Mouse (Mus musculus) midbrain, embryonic 13.5 days (tissue): ENCODE measurements around the gene Ak7. TPM values are rescaled to one million over a fixed set of nuclear protein-coding genes. Genes with fewer than 3 reads are reported as not detected.
A peak's percentile ranks its signal among the peaks of the same experiment; 100 is the strongest.

ENCODE experiments used
- ATAC-seq: fragments of 200-750 bp; cut with Nextera tagmentation; 2 replicates; pipeline ENCODE4 v1.8.0; 2017; ENCODE audit warnings: mild to moderate bottlenecking, moderate TSS enrichment, moderate library complexity
- H3K27ac ChIP-seq: fragments of 300-500 bp; sonication (generic); 2 replicates; pipeline ENCODE4 v1.5.1; 2015; ENCODE audit warnings: inconsistent platforms, mild to moderate bottlenecking, moderate library complexity
- H3K27me3 ChIP-seq: fragments of 300-500 bp; sonication (generic); 2 replicates; pipeline ENCODE4 v1.6.1; 2015; ENCODE audit warnings: mild to moderate bottlenecking, inconsistent platforms
- H3K36me3 ChIP-seq: fragments of 300-500 bp; sonication (generic); 2 replicates; pipeline ENCODE4 v1.6.1; 2015; ENCODE audit warnings: mild to moderate bottlenecking, inconsistent platforms
- H3K4me1 ChIP-seq: fragments of 300-500 bp; sonication (generic); replicated peaks from 2 replicates; pipeline ENCODE4 v1.6.1; 2015; ENCODE audit warnings: inconsistent platforms
- H3K4me2 ChIP-seq: fragments of 300-500 bp; sonication (generic); replicated peaks from 2 replicates; pipeline ENCODE4 v1.6.1; 2015; ENCODE audit warnings: moderate library complexity, mild to moderate bottlenecking, inconsistent platforms
- H3K4me3 ChIP-seq: fragments of 300-500 bp; sonication (generic); replicated peaks from 2 replicates; pipeline ENCODE4 v1.5.1; 2015; ENCODE audit warnings: mild to moderate bottlenecking, inconsistent platforms
- H3K9ac ChIP-seq: fragments of 300-500 bp; sonication (generic); replicated peaks from 2 replicates; pipeline ENCODE4 v1.6.1; 2015; ENCODE audit warnings: mild to moderate bottlenecking, inconsistent platforms
- H3K9me3 ChIP-seq: fragments of 300-500 bp; sonication (generic); 2 replicates; pipeline ENCODE4 v1.6.1; 2016; ENCODE audit warnings: mild to moderate bottlenecking, inconsistent platforms
- WGBS: fragments of 180-500 bp; shearing (Covaris S2); methylation state at CpG from one replicate; pipeline ENCODE4 v1.1.7; 2015; 5-methylcytosine and 5-hydroxymethylcytosine counted together
- polyA plus RNA-seq: library from polyadenylated mRNA; unstranded; fragments of >200 nt; fragmentation: Nextera tagmentation; extraction: Ambion mirVana; gene quantifications from 2 replicates; pipeline ENCODE4 v1.2.1, GENCODE M21; 2015

Gene Ak7
- polyA plus RNA-seq, 1 experiment from 2014 or later: 1.6 TPM

GRCm38 (mm10) chr12:105695848-105696247 is 9.9 kb upstream of the Ak7 start:
- Histone ChIP-seq H3K27me3 (no peaks in the 10 kb centered on the region), H3K27ac (no peak overlapping the region), H3K4me3 (no peak overlapping the region), H3K9ac (no peak overlapping the region), H3K4me2 (no peak overlapping the region), H3K4me1 (no peaks in the 10 kb centered on the region), H3K36me3 (peaks cover 54% of the 10 kb centered on the region), H3K9me3 (no peaks in the 10 kb centered on the region)
- no peak for ATAC-seq
- WGBS: 83% methylated on average over 7 of the region's 7 CpGs

- 95% methylated on average over 8 of the region's 8 CpGs for WGBS
Measured at GRCm38 (mm10) chr12:105697104-105697780, 8.5 kb upstream of the Ak7 start.

GRCm38 (mm10) chr12:105700433-105700832 is 5.3 kb upstream of the Ak7 start:
- H3K27ac ChIP-seq: no peak overlapping the region
- H3K4me1 ChIP-seq: peaks cover 3% of the 10 kb centered on the region; the same call in 1 of the 2 replicates
- no peaks in the 10 kb centered on the region for H3K27me3 ChIP-seq
- WGBS: 94% methylated on average over 12 of the region's 12 CpGs
- no peak for ATAC-seq
- no peak overlapping the region for H3K4me3 ChIP-seq
- no peaks in the 10 kb centered on the region for H3K9me3 ChIP-seq
- no peak overlapping the region for H3K9ac ChIP-seq
- no peak overlapping the region for H3K4me2 ChIP-seq
- peaks cover 37% of the 10 kb centered on the region for H3K36me3 ChIP-seq

More at GRCm38 (mm10) chr12:105697104-105697780, 8.5 kb upstream of the Ak7 start:
- Histone ChIP-seq H3K36me3 (peaks cover 56% of the 10 kb centered on the region), H3K4me1 (no peaks in the 10 kb centered on the region), H3K4me3 (no peak overlapping the region), H3K27me3 (no peaks in the 10 kb centered on the region), H3K9me3 (no peaks in the 10 kb centered on the region), H3K27ac (no peak overlapping the region), H3K9ac (no peak overlapping the region), H3K4me2 (no peak overlapping the region)
- ATAC-seq: no peak

GRCm38 (mm10) chr12:105718616-105719015 is 12.8 kb downstream of the Ak7 start:
- no peak for ATAC-seq
- H3K4me2 ChIP-seq: no peak overlapping the region
- no peaks in the 10 kb centered on the region for H3K36me3 ChIP-seq
- no peak overlapping the region for H3K4me3 ChIP-seq
- no peak overlapping the region for H3K27ac ChIP-seq
- no peak overlapping the region for H3K9ac ChIP-seq
- WGBS: 77% methylated on average over 17 of the region's 17 CpGs
- H3K9me3 ChIP-seq: no peaks in the 10 kb centered on the region
- H3K27me3 ChIP-seq: no peaks in the 10 kb centered on the region
- peaks cover 17% of the 10 kb centered on the region for H3K4me1 ChIP-seq

- peaks cover 17% of the 10 kb centered on the region for H3K4me1 ChIP-seq
- no peaks in the 10 kb centered on the region for H3K9me3 ChIP-seq
- 81% methylated on average over 3 of the region's 3 CpGs for WGBS
- H3K36me3 ChIP-seq: no peaks in the 10 kb centered on the region
- H3K4me2 ChIP-seq: no peak overlapping the region
- H3K4me3 ChIP-seq: no peak overlapping the region
- H3K27me3 ChIP-seq: no peaks in the 10 kb centered on the region
- no peak overlapping the region for H3K9ac ChIP-seq
- no peak for ATAC-seq
- H3K27ac ChIP-seq: no peak overlapping the region
Measured at GRCm38 (mm10) chr12:105720196-105720595, 14.4 kb downstream of the Ak7 start.

GRCm38 (mm10) chr12:105721452-105722132 is 15.8 kb downstream of the Ak7 start:
- Histone ChIP-seq H3K9me3 (no peaks in the 10 kb centered on the region), H3K27me3 (no peaks in the 10 kb centered on the region), H3K36me3 (no peaks in the 10 kb centered on the region), H3K4me1 (peaks cover 17% of the 10 kb centered on the region), H3K4me3 (no peak overlapping the region), H3K9ac (peak overlapping the region; percentile 39; the same call in 1 of the 2 replicates), H3K4me2 (peak overlapping the region; percentile 36), H3K27ac (peak overlapping the region; percentile 84)
- peak; percentile 77 for ATAC-seq
- 35% methylated on average over 14 of the region's 14 CpGs for WGBS

- peak; percentile 60 for ATAC-seq
- no peak overlapping the region for H3K4me2 ChIP-seq
- H3K9me3 ChIP-seq: no peaks in the 10 kb centered on the region
- H3K9ac ChIP-seq: no peak overlapping the region
- H3K4me1 ChIP-seq: peaks cover 17% of the 10 kb centered on the region
- no peaks in the 10 kb centered on the region for H3K27me3 ChIP-seq
- H3K27ac ChIP-seq: no peak overlapping the region
- no peaks in the 10 kb centered on the region for H3K36me3 ChIP-seq
- whole genome bisulfite sequencing: 3% methylated on average over 5 of the region's 5 CpGs
- no peak overlapping the region for H3K4me3 ChIP-seq
Measured at GRCm38 (mm10) chr12:105722657-105723056, 16.9 kb downstream of the Ak7 start.

GRCm38 (mm10) chr12:105724616-105725015 is 18.8 kb downstream of the Ak7 start:
- no peak overlapping the region for H3K27ac ChIP-seq
- no peak for ATAC-seq
- H3K9ac ChIP-seq: no peak overlapping the region
- H3K4me3 ChIP-seq: no peak overlapping the region
- WGBS: 45% methylated on average over 1 of the region's 1 CpGs
- no peaks in the 10 kb centered on the region for H3K9me3 ChIP-seq
- H3K36me3 ChIP-seq: no peaks in the 10 kb centered on the region
- no peak overlapping the region for H3K4me2 ChIP-seq
- H3K27me3 ChIP-seq: no peaks in the 10 kb centered on the region
- peaks cover 17% of the 10 kb centered on the region for H3K4me1 ChIP-seq

GRCm38 (mm10) chr12:105725736-105726135 is 20.0 kb downstream of the Ak7 start:
- no peak for ATAC-seq
- 77% methylated on average over 13 of the region's 13 CpGs for WGBS
- Histone ChIP-seq H3K4me3 (no peak overlapping the region), H3K4me2 (no peak overlapping the region), H3K27ac (no peak overlapping the region), H3K9ac (no peak overlapping the region), H3K4me1 (peaks cover 15% of the 10 kb centered on the region), H3K27me3 (no peaks in the 10 kb centered on the region), H3K36me3 (no peaks in the 10 kb centered on the region), H3K9me3 (no peaks in the 10 kb centered on the region)

GRCm38 (mm10) chr12:105727268-105727667 is 21.5 kb downstream of the Ak7 start:
- no peaks in the 10 kb centered on the region for H3K27me3 ChIP-seq
- H3K27ac ChIP-seq: no peak overlapping the region
- WGBS: 92% methylated on average over 3 of the region's 3 CpGs
- no peak overlapping the region for H3K9ac ChIP-seq
- 0 out of 2 replicates have a peak, but pooled peaks have one; percentile 2 for ATAC-seq
- peaks cover under 1% of the 10 kb centered on the region; the same call in 1 of the 2 replicates for H3K4me1 ChIP-seq
- no peak overlapping the region for H3K4me2 ChIP-seq
- H3K36me3 ChIP-seq: no peaks in the 10 kb centered on the region
- H3K4me3 ChIP-seq: no peak overlapping the region
- H3K9me3 ChIP-seq: no peaks in the 10 kb centered on the region

- no peaks in the 10 kb centered on the region for H3K4me1 ChIP-seq
- no peak overlapping the region for H3K27ac ChIP-seq
- no peak for ATAC-seq
- H3K4me2 ChIP-seq: no peak overlapping the region
- H3K9me3 ChIP-seq: no peaks in the 10 kb centered on the region
- no peaks in the 10 kb centered on the region for H3K27me3 ChIP-seq
- 27% methylated on average over 8 of the region's 8 CpGs for WGBS
- no peak overlapping the region for H3K4me3 ChIP-seq
- H3K9ac ChIP-seq: no peak overlapping the region
- no peaks in the 10 kb centered on the region for H3K36me3 ChIP-seq
Measured at GRCm38 (mm10) chr12:105727964-105728363, 22.2 kb downstream of the Ak7 start.

- no peak overlapping the region for H3K4me3 ChIP-seq
- H3K4me1 ChIP-seq: no peaks in the 10 kb centered on the region
- WGBS: 90% methylated on average over 6 of the region's 6 CpGs
- H3K9ac ChIP-seq: no peak overlapping the region
- H3K9me3 ChIP-seq: no peaks in the 10 kb centered on the region
- ATAC-seq: no peak
- H3K36me3 ChIP-seq: no peaks in the 10 kb centered on the region
- H3K27me3 ChIP-seq: no peaks in the 10 kb centered on the region
- no peak overlapping the region for H3K27ac ChIP-seq
- H3K4me2 ChIP-seq: no peak overlapping the region
Measured at GRCm38 (mm10) chr12:105730851-105731460, 25.2 kb downstream of the Ak7 start.
